Mouse (Mus musculus) right cerebral cortex, postnatal 14 days (tissue): ENCODE measurements around the gene Cacna2d3.

Experiments used
- DNase-seq: peaks from one replicate; pipeline ENCODE4 v3.0.0; 2022

Cacna2d3 gene

DNA sequence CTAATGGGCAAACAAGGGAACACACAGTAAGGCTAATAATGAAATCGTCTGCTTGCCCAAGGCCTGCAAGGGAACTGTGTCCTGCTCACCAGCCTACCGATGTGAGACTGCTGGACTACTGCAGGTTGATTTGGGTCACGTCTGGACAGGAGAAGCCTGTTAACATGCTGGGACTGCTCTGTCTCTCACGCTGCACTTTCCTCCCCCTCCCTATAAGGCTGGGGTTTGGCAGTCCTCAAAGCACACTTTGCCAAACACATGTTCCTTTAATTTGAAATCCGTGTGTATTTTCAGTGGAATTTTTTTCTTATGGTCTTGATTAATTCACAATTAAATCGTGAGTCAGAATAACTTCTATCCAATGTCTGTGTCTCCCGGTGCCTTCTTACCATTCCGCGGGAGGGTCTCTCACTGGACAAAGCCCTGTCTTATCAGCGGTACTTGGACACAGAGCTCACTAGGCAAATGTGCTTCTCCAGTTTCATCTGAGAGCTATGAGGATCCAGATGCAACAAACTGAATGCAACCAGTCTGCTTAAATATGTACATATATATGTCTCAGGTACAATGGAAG is 584.6 kb downstream of the Cacna2d3 start:
- no peak for DNase-seq

DNA sequence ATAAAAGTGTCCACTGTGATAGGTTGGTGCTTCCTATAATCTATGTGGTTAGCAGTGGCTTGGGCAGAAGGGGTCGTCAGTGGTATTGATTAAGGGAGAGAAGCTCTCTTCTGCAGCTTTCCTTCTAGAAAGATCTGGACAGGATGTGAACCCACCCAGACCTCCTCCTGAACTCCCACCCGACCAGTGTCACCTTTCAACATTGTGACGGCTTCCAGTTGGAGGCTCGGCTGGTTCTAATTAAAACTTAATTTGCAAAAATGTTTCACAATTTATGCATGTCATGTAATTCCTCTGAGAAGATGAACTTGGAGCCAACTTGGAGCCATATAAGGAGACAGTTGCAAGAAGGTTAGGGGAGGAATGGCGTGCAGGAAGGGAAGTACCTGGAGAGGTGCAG is 586.8 kb downstream of the Cacna2d3 start:
- DNase-seq = no peak

DNA sequence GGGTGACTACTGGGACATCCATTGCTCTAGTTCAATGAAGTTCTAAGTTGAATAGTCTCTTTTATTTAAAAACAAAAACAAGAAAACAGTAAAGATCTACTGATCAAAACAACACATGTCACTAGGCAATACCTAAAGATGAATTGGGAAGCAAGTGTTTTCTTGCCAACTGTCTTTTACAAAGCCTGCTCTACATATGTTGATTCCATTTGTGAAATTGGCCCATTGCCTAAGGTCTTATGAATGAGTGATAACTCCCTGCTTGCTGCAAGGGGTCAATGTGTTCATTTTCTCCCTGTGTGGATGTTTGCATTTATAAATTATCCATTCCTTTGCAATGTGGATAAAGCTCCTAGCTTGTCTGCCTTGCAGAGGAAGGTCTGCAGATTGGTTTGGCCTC is 591.2 kb downstream of the Cacna2d3 start:
- no peak for DNase-seq

DNA sequence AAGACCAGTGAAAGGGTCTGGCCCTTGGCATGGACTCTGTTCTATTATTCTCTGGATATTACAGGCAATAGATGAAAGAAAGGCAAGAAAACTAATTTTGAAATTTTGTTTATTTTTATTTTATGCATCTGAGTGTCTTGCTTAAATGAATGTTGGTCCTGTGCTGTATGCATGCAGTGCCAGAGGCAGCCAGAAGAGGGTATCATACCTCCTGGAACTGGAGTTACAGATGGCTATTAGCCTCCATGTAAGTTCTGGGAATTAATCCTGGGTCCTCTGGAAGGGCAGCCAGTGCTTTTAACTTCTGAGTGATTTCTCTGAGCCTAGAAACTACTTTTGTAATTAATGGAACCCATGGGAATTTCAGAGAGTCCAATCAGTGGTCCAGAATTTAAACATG is 597.8 kb downstream of the Cacna2d3 start:
- DNase-seq = no peak

DNA sequence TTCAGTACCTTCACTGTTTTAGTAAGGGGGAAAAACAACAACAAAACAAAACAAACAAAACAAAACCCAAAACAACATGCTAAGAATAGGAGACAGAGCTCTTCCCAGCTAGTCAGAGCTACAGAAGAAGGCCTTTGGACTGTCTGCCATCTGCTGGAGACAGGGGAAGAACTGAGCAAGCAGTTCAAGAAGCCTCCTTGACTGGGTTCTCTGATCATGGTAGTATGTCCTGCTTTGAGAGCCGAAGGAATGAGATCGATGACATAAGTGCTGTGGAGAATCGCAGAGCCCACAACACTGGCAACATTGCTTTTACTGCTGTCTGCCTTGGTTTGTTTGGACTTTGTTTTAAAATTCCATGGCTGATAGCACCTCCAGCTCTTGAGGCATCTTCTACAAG is 598.9 kb downstream of the Cacna2d3 start:
- DNase-seq = no peak

DNA sequence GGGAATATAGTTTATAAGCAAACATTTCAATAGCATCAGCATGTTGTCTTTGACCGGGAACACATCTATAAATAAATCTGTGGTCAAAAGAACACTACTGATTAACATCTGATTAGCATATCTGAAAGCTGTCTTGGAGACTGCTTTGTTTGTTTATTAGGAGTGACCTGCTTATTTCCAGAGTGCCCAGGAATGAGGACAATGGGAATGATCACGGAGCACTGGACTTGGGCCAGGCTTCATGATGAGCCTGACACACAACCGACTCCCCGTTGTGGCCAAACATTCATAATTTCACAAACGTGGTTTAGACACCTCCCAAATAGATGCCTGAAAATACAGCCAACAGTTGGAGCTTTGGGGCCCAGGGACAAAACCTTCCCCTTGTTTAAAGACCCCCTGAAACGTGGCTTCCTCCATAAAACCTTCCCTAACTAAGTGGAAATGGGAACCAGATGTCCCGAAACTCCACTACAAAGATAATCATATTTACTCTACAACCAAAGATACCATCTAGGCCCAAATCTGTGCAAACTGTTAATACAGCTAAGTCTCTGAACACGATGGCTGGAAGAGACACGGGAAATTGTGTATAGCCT is 607.7 kb downstream of the Cacna2d3 start:
- DNase-seq = no peak

DNA sequence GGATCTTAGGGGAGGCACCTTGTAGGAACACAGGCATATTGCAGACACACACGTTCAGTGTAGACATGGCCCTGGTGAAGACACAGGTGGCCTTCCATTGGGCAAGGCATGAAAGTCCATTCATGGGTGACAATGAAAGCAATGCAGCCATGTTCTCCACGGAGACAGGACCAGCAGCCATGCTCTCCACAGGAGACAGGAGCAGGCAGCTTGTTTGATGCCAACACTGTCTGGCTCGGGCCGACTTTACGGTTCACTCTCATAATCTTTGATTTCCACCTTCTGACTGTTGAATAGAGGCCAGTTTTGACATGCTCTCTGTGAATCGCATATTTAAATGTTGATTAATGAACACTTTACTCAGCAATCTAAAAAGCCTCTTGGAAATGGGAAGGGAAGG is 610.0 kb downstream of the Cacna2d3 start:
- no peak for DNase-seq

DNA sequence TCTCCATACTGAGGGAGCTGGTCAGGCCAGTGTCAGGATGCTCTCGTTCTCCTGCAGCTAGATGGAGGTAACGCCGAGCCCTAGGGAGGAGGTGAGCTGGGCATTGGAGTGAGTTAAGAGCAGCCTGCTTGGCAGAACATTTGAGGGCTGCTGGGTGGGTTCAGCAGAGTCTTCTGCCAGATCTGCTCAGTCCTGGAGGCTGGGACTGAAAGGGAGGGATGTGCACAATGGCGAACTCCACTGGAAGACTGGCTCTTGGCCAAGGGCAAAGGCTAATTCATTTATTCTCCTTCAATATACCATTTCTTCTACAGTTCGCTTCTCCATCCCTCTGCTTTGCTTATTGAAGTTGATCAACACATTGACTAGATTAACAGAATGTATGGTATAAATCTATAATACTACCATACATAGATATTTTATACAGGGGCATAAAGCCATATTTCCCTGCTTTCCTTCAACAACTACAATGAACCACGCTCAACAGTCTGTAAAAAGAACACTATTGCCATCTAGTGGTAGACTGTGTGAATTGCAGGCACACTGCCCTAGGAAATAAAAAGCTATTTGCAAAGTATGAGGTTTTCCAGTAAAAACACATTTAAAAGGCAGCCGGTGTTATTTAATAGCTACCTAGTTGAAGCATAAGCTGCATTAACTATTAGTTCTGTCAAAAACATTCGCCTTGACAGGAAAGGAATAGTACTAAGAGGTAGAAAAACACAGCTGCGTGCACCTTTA is 611.1 kb downstream of the Cacna2d3 start:
- no peak for DNase-seq

DNA sequence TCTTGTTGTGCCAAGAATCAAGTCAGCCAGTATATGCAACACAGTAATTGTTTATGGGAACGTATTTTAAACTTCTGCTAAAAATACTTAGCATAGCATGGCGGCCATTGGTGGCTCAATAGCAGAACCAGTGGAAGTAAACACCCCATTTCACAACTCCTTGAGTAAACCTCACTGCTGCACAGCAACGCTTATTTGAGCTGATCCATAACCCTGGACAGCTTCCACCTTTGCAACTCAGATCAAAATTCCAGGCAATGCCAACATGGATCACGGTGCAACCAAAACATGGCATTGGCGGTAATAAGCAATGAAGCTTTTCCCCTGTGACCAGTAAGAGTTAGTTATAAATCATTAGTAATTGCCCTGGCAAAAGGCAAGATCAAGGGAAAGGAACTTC is 614.2 kb downstream of the Cacna2d3 start:
- DNase-seq = no peak

DNA sequence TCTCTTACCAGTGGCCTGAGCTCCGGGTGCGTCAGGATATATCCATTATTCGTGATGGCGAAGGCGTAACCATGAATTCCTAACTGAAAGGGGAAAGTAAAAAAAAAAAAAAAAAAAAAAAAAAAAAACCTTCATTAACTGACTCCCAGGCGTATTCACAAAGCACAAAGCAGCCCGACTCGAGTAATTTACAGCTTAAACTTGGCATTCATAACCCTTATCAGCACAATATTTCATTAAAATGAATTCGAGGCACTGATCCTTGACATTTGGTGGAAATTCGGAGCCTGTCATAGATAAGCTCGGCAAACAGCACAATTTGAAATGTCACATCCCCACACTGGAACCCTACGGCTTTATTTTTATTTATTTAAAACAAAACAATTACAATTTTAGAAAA is 623.9 kb downstream of the Cacna2d3 start:
- no peak for DNase-seq

DNA sequence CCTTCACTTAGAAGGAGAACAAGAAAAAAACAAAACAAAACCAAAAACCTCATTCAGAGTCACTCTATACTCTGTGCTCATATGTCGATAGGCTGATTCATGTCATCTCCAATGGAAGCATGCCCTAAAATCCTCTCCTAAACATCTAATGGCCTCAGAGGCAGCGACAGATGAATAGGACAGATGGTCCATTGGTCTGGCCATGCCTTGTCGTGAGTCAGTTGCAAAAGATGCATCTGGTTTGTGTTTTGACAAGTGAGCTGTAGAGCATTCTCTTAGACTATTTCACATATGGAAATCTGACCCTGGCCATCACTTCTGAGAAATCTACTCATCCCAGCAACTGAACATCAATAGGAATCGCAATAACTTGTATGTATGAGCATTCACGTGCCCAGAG is 626.2 kb downstream of the Cacna2d3 start:
- no peak for DNase-seq

DNA sequence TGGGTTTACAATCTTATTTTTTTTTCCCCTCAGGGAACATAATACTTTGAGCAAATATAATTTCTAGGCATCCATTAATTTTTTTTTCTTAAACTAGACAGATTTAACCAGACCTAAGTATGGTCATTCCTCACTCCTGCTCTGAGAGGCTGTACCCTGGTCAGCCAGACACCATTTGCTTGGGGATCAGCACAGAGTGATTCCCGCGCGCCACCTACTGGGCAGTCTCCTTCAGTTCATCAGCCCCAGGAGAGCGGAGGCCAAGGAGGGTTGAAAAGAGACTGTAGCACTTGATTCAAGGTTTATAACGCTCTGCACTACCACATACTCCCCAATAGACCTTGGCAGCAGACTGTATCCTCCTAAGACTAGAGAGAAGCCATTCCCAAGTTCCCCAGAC is 631.6 kb downstream of the Cacna2d3 start:
- DNase-seq = peak; percentile 88

DNA sequence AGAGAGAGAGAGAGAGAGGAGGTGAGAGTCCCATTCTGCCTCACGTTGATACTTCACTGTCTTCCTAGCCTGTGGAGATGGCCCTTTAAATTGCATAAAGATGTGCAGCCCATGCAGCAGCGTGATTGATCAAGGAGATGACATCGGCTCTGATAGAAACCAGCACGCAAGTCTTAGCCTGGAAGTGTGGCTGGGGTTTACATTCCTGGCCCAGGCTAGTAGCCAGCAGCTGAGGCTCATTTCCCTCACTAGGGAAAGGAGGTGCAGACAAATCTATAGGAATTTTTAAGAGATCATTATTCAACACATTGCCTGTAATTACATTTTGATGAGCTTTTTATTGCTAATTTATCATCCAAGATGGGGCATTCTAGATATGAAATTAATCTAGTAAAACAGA is 635.1 kb downstream of the Cacna2d3 start:
- no peak for DNase-seq

DNA sequence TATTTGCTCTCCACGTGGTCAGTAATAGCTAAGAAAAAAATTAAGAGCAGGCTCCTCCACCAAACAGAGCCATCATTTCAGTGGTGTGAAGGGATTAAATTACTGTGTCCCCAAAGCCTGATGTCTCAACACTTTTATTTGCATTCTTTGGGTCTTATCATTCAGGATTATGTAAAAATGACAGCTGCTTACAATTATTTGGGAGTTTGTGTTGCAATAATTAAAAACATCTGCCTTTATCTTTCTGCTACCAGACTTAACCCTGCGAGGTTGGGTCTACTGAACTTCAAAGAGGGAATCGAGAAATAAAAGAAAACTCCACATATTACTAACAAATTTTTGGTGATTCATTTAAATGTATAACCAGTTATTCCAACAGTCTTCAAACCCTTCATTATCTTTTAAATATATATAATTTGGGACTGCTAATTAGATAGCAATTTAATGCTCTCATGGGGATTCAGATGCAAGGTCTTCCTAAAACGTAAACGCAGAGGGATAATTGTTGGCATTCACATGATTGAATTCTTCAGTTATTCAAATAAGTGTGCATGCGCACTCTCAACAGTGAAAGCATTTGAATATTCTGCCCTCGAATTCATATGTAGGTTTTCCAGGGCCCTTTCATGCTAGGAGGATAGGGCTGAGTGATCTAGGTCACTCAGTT is 636.0 kb downstream of the Cacna2d3 start:
- no peak for DNase-seq

DNA sequence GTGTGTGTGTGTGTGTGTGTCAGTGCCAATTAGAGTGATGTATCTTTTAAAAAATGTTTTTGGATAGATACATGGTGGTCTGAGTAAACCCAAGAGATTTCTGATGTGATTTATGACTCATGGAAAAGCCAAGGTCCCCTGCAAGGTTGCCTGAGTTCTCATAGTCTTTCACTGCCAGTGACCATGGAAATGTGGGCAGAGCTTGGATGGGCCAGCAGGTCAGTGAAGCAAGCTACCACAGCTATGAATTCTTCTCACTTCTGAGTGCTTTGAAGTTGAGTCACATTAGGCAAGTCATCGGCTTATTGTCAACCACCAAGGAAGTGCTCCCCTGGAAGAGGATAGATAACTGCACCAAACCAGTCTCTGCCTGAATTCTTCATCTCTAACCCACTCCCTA is 639.5 kb downstream of the Cacna2d3 start:
- no peak for DNase-seq

DNA sequence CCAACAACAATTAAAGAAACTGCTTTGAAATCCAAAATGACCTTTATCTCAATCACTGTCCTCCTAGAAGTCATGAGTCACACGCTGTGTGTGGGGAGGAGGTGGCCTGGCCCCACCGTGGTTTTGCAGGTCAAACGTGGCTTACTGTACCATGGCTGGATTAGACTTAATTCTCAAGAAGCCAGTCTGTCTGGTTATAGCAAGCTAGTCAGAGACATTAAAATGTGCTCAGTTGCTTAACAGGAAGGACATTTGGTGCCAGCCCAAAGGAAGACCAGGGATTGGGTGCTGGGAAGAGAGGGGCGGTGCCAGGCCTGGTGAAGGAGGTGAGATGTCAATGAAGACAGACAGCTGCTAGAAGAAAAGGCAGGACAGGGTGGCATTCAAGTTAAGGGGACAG is 641.0 kb downstream of the Cacna2d3 start:
- no peak for DNase-seq

DNA sequence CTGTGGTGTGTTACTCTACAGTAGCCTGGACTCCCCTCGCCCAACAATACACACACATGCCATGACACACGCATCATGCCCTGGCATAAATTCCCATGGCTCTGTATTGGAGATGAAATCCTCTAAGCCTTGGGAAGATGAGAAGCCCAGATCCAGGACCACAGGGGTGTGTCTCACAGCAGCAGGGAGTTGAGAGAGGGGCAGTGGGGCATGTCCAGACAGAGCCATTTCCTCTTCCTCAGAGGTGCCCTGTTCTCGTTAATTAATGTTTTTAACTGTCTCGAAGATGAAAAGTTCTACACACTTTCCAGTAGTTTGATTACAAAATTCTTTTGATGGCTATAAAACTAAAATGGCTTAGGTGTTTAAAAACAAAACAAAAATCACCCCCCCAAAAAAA is 641.4 kb downstream of the Cacna2d3 start:
- no peak for DNase-seq

DNA sequence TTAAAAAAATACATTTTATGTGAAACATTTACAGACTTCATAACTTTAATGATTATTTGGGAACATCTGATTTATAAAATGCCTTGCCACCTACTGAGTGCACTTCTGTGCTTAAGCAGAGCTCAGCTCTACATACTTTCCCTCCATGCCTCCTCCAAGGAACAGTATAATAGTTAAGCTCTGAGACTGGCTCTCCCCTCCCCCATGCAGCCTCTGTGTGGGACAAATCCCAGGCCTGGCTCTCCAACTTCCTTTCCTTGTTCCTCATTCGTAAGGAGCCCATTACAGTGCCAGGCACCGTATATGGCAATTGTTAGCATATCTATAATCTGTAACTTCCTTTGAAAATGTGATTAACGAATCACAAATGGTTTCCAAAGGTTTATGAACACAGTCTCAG is 644.2 kb downstream of the Cacna2d3 start:
- no peak for DNase-seq

DNA sequence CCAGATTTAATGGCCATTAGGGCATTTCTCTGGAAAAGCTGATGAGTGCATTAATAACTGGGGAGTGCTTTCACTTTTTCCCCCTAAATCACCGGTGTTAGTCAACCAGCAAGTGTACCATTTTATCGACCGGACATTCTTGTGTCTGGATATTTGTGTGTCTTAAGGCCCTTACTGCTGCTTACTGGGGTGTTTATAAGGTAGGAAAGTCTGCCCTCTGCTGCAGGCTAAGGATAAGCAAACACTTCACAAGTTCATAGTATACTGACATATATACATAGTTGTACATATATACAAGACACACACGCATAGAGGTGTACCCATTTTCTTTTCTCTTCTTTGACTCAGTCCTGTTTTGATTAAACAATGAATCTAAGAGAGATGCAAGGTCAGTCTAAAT is 647.9 kb downstream of the Cacna2d3 start:
- no peak for DNase-seq

DNA sequence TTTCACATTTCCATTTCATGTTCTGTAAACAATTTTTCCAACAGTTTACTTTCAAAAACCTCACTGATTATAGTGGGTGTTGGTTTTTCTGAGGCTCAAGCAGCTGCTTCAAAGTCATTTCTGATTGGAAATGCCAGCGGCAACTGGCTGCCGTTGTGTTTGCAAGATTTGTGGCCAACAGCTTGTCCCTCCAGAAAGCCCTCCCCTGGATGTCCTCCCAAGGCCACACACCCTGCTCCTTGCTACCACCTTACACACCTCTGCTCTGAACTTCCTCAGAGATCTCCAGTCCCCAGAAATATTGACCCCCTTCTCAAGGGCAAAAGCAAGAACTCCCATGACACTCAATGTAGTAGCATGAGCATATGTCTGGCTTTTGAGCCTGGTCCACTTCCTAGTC is 659.0 kb downstream of the Cacna2d3 start:
- DNase-seq = no peak

DNA sequence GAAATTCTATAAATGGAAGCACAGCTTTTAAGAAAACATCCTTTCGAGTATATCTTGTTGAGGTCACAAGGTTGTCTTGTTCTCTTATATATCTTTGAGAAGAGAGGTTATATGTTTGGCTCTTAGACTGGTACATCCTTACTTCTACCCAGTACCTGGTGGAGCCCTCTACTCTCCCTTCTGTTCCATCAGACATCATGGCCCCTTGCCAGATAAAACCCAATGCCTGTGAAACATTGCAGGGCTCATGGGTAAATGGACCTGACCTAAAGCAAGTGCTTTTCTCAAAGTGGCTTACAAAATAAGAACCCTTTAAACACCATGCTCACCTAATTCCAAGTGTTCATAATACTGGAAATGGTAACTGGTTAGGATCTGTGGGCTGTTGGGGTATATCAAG is 660.2 kb downstream of the Cacna2d3 start:
- no peak for DNase-seq

DNA sequence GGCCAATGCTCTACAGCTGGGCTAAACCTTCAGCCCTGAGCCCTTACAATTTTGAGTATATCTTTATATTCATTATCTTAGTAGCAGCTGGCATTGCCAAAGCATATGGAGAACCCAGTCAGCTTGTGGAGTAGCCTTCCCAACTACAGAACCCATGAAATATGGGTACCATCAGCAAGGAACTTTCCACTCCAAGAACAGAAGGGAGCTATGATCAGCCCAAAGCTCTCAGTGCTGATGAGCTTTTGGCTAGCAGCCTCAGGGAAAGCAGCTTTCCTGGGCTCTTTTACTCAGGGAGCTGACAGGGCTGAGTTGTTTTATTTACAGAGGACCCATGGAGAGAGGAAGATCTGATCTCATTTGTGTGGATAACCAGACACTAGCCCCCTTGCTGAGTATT is 661.0 kb downstream of the Cacna2d3 start:
- DNase-seq = no peak

DNA sequence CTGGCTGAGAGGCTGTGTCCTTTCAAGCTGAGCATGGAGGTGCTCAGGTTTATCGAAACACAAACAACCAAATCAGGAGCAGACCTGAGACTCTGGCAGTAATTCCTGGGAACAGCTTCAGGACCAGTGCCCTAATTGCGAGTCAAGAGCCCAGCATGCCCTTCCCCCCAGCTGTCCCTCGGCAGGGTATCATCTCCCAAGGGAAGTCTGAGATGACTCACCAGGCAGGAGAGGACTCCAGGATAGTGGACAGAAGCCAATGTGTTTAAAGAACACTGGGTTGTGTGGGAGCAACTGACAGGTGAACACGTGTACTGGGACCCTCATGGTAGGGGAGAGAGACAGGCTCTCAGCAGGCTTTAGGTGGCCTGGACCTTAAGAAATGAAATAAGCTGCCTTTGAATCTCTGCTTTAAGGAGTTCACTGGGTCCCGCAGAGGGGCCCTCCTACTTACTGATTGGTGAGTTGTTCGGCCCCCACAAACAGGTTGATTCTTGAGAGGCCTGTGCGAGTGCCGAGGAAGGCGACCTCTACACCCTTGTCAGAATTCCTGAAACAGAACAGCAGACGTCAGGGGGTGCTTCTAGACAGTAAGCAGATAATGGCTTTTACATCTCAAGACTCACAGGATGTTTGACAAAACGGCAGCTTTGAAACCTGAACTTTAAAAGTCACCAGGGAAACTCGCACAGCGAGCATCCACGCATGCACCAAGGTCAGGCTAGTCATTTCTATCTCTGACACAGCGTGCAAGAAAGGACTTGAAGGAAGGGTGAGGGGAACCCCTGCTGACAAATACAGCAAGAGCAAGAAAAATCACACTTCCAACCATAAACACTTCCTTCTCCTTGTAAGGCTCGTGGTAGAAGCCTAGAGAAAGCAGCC is 669.5 kb downstream of the Cacna2d3 start:
- no peak for DNase-seq
